Mouse (Mus musculus): ENCODE measurements around the gene Ubash3b. TPM values are rescaled to one million over a fixed set of nuclear protein-coding genes. Genes with fewer than 3 reads are reported as not detected.

Ubash3b gene
- polyA plus RNA-seq, 1 experiment from 2014 or later, result 8.1 TPM

- Histone ChIP-seq H3K9me3 (no peaks in the 10 kb centered on the region), H3K27ac (replicated peaks) (no peak overlapping the region), H3K4me1 (peaks cover 2% of the 10 kb centered on the region; the same call in 1 of the 2 replicates), H3K27me3 (no peaks in the 10 kb centered on the region), H3K4me3 (no peak overlapping the region), H3K36me3 (no peaks in the 10 kb centered on the region), H3K4me2 (replicated peaks) (no peak overlapping the region), H3K9ac (replicated peaks) (no peak overlapping the region)
- no peak for ATAC-seq (ENCODE audit: low FRiP score, low read depth)
- WGBS, result 92% methylated on average over 3 of the region's 3 CpGs
Observed at GRCm38 (mm10) chr9:41129273-41129672, 32.2 kb downstream of the Ubash3b start.

- Histone ChIP-seq H3K9me3 (no peaks in the 10 kb centered on the region), H3K9ac (replicated peaks) (no peak overlapping the region), H3K4me1 (peaks cover 2% of the 10 kb centered on the region; the same call in 1 of the 2 replicates), H3K27me3 (no peaks in the 10 kb centered on the region), H3K4me2 (replicated peaks) (no peak overlapping the region), H3K27ac (replicated peaks) (no peak overlapping the region), H3K4me3 (no peak overlapping the region), H3K36me3 (no peaks in the 10 kb centered on the region)
- ATAC-seq (ENCODE audit: low FRiP score, low read depth), result no peak
- 90% methylated on average over 3 of the region's 3 CpGs for WGBS
Observed at GRCm38 (mm10) chr9:41126723-41127122, 34.8 kb downstream of the Ubash3b start.

- Histone ChIP-seq H3K4me2 (replicated peaks) (no peak overlapping the region), H3K9ac (replicated peaks) (no peak overlapping the region), H3K27ac (replicated peaks) (no peak overlapping the region), H3K4me3 (no peak overlapping the region), H3K9me3 (no peaks in the 10 kb centered on the region), H3K36me3 (no peaks in the 10 kb centered on the region), H3K4me1 (no peaks in the 10 kb centered on the region), H3K27me3 (0 out of 2 replicates have a peak, but pooled peaks cover 4% of the 10 kb centered on the region)
- 97% methylated on average over 6 of the region's 6 CpGs for WGBS
- ATAC-seq (ENCODE audit: low FRiP score, low read depth), result no peak
Observed at GRCm38 (mm10) chr9:41124305-41124704, 37.2 kb downstream of the Ubash3b start.

GRCm38 (mm10) chr9:41122390-41123110 is 38.9 kb downstream of the Ubash3b start:
- Histone ChIP-seq H3K27me3 (0 out of 2 replicates have a peak, but pooled peaks cover 4% of the 10 kb centered on the region), H3K36me3 (no peaks in the 10 kb centered on the region), H3K4me3 (no peak overlapping the region), H3K9me3 (no peaks in the 10 kb centered on the region), H3K27ac (replicated peaks) (no peak overlapping the region), H3K4me1 (no peaks in the 10 kb centered on the region), H3K9ac (replicated peaks) (no peak overlapping the region), H3K4me2 (replicated peaks) (no peak overlapping the region)
- WGBS, result 84% methylated on average over 11 of the region's 11 CpGs
- no peak for ATAC-seq (ENCODE audit: low FRiP score, low read depth)

- Histone ChIP-seq H3K27me3 (0 out of 2 replicates have a peak, but pooled peaks cover 4% of the 10 kb centered on the region), H3K36me3 (no peaks in the 10 kb centered on the region), H3K4me1 (no peaks in the 10 kb centered on the region), H3K27ac (replicated peaks) (no peak overlapping the region), H3K4me2 (replicated peaks) (no peak overlapping the region), H3K9ac (replicated peaks) (no peak overlapping the region), H3K9me3 (no peaks in the 10 kb centered on the region), H3K4me3 (no peak overlapping the region)
- WGBS, result 83% methylated on average over 6 of the region's 6 CpGs
- ATAC-seq (ENCODE audit: low FRiP score, low read depth), result no peak
Observed at GRCm38 (mm10) chr9:41121701-41122354, 39.7 kb downstream of the Ubash3b start.

GRCm38 (mm10) chr9:41119958-41120357 is 41.5 kb downstream of the Ubash3b start:
- no peaks in the 10 kb centered on the region for H3K9me3 ChIP-seq
- H3K27ac ChIP-seq (replicated peaks), result no peak overlapping the region
- no peak overlapping the region for H3K4me3 ChIP-seq
- no peak overlapping the region for H3K9ac ChIP-seq (replicated peaks)
- H3K36me3 ChIP-seq, result no peaks in the 10 kb centered on the region
- WGBS, result 79% methylated on average over 6 of the region's 6 CpGs
- no peaks in the 10 kb centered on the region for H3K4me1 ChIP-seq
- no peak for ATAC-seq (ENCODE audit: low FRiP score, low read depth)
- 0 out of 2 replicates have a peak, but pooled peaks cover 4% of the 10 kb centered on the region for H3K27me3 ChIP-seq
- no peak overlapping the region for H3K4me2 ChIP-seq (replicated peaks)

GRCm38 (mm10) chr9:41118065-41118464 is 43.4 kb downstream of the Ubash3b start:
- no peak overlapping the region for H3K27ac ChIP-seq (replicated peaks)
- H3K36me3 ChIP-seq, result no peaks in the 10 kb centered on the region
- H3K4me1 ChIP-seq, result no peaks in the 10 kb centered on the region
- H3K9ac ChIP-seq (replicated peaks), result no peak overlapping the region
- no peaks in the 10 kb centered on the region for H3K9me3 ChIP-seq
- 0 out of 2 replicates have a peak, but pooled peaks cover 4% of the 10 kb centered on the region for H3K27me3 ChIP-seq
- H3K4me3 ChIP-seq, result no peak overlapping the region
- no peak for ATAC-seq (ENCODE audit: low FRiP score, low read depth)
- no peak overlapping the region for H3K4me2 ChIP-seq (replicated peaks)
- WGBS, result 78% methylated on average over 7 of the region's 7 CpGs

- Histone ChIP-seq H3K9ac (replicated peaks) (no peak overlapping the region), H3K4me3 (no peak overlapping the region), H3K9me3 (no peaks in the 10 kb centered on the region), H3K27ac (replicated peaks) (no peak overlapping the region), H3K27me3 (0 out of 2 replicates have a peak, but pooled peaks cover 2% of the 10 kb centered on the region), H3K4me1 (no peaks in the 10 kb centered on the region), H3K4me2 (replicated peaks) (no peak overlapping the region), H3K36me3 (no peaks in the 10 kb centered on the region)
- ATAC-seq (ENCODE audit: low FRiP score, low read depth), result no peak
- 86% methylated on average over 12 of the region's 12 CpGs for WGBS
Observed at GRCm38 (mm10) chr9:41116126-41116525, 45.4 kb downstream of the Ubash3b start.

GRCm38 (mm10) chr9:41114367-41114766 is 47.1 kb downstream of the Ubash3b start:
- Histone ChIP-seq H3K9ac (replicated peaks) (no peak overlapping the region), H3K4me2 (replicated peaks) (no peak overlapping the region), H3K9me3 (no peaks in the 10 kb centered on the region), H3K27ac (replicated peaks) (no peak overlapping the region), H3K27me3 (no peaks in the 10 kb centered on the region), H3K4me3 (no peak overlapping the region), H3K4me1 (no peaks in the 10 kb centered on the region), H3K36me3 (no peaks in the 10 kb centered on the region)
- 85% methylated on average over 9 of the region's 9 CpGs for WGBS
- no peak for ATAC-seq (ENCODE audit: low FRiP score, low read depth)

- Histone ChIP-seq H3K9me3 (no peaks in the 10 kb centered on the region), H3K4me2 (replicated peaks) (no peak overlapping the region), H3K4me3 (no peak overlapping the region), H3K36me3 (no peaks in the 10 kb centered on the region), H3K4me1 (peaks cover 9% of the 10 kb centered on the region; the same call in 1 of the 2 replicates), H3K27me3 (no peaks in the 10 kb centered on the region), H3K9ac (replicated peaks) (no peak overlapping the region), H3K27ac (replicated peaks) (no peak overlapping the region)
- no peak for ATAC-seq (ENCODE audit: low FRiP score, low read depth)
- WGBS, result 90% methylated on average over 7 of the region's 7 CpGs
Observed at GRCm38 (mm10) chr9:41109749-41110148, 51.7 kb downstream of the Ubash3b start.

- no peaks in the 10 kb centered on the region for H3K36me3 ChIP-seq
- H3K9me3 ChIP-seq, result no peaks in the 10 kb centered on the region
- 85% methylated on average over 14 of the region's 14 CpGs for whole genome bisulfite sequencing
- ATAC-seq (ENCODE audit: low FRiP score, low read depth), result no peak
- no peak overlapping the region for H3K4me3 ChIP-seq
- no peak overlapping the region for H3K9ac ChIP-seq (replicated peaks)
- no peaks in the 10 kb centered on the region for H3K27me3 ChIP-seq
- H3K4me2 ChIP-seq (replicated peaks), result no peak overlapping the region
- H3K4me1 ChIP-seq, result peaks cover 9% of the 10 kb centered on the region; the same call in 1 of the 2 replicates
- H3K27ac ChIP-seq (replicated peaks), result no peak overlapping the region
Observed at GRCm38 (mm10) chr9:41108324-41109180, 52.9 kb downstream of the Ubash3b start.

Measured in midbrain, embryonic 12.5 days (tissue).